Mouse (Mus musculus): ENCODE results near the gene Dusp8. TPM values are rescaled to one million over a fixed set of nuclear protein-coding genes. Genes with fewer than 3 reads are reported as not detected.
"Not testable (repeated sequence)": the region's sequence is repeated elsewhere in the genome, so short reads cannot be mapped to it uniquely, and the experiment has no call there.

Dusp8 gene
- total RNA-seq (2021) = 10 to 100 TPM; 16.8 to 46.3 TPM
- long read RNA-seq, experiment 1, full-length matches to known transcripts = 6 of 19 reads
- long read RNA-seq, experiment 1, partial matches to known transcripts = 1 of 19 reads
- long read RNA-seq, experiment 1, other reads (novel, unspliced or antisense) = 12 of 19 reads
- long read RNA-seq, experiment 2, full-length matches to known transcripts = 7 of 20 reads
- long read RNA-seq, experiment 2, partial matches to known transcripts = 1 of 20 reads
- long read RNA-seq, experiment 2, other reads (novel, unspliced or antisense) = 12 of 20 reads

GRCm38 (mm10) chr7:142095183-142095931, at the start of gene Dusp8:
TSS of gene Dusp8 (minus strand) at chr7:142095843.
- peak; percentile 89 for DNase-seq

GRCm38 (mm10) chr7:142144507-142144906, 48.9 kb upstream of the Dusp8 start, which contains the start of gene Gm45337:
TSS of gene Gm45337 (minus strand) at chr7:142144607.
- no peak for DNase-seq

GRCm38 (mm10) chr7:142143506-142144010, 47.9 kb upstream of the Dusp8 start:
- not testable (repeated sequence) for DNase-seq

- no peak for DNase-seq
Observed at GRCm38 (mm10) chr7:142140696-142141095, 45.1 kb upstream of the Dusp8 start.

GRCm38 (mm10) chr7:142135934-142136333, 40.3 kb upstream of the Dusp8 start, which contains the start of gene Gm39115:
TSS of gene Gm39115 (minus strand) at chr7:142136034.
- not testable (repeated sequence) for DNase-seq

- no peak for DNase-seq
Observed at GRCm38 (mm10) chr7:142134206-142134995, 38.8 kb upstream of the Dusp8 start.

- DNase-seq = no peak
Observed at GRCm38 (mm10) chr7:142128843-142129242, 33.2 kb upstream of the Dusp8 start.

- not testable (repeated sequence) for DNase-seq
Observed at GRCm38 (mm10) chr7:142120629-142121028, 25.0 kb upstream of the Dusp8 start, which contains the start of gene Gm45618. TSS of gene Gm45618 (minus strand) at chr7:142120729.

GRCm38 (mm10) chr7:142119632-142120031, 24.0 kb upstream of the Dusp8 start:
- no peak for DNase-seq

- no peak for DNase-seq
Observed at GRCm38 (mm10) chr7:142104747-142105146, 9.1 kb upstream of the Dusp8 start.

GRCm38 (mm10) chr7:142097776-142098175, 2.1 kb upstream of the Dusp8 start:
- peak; percentile 70 for DNase-seq

GRCm38 (mm10) chr7:142096701-142097100, 1.1 kb upstream of the Dusp8 start:
- DNase-seq = no peak

- DNase-seq = no peak
Observed at GRCm38 (mm10) chr7:142094301-142095143, 1.1 kb downstream of the Dusp8 start.

GRCm38 (mm10) chr7:142093696-142094240, 1.9 kb downstream of the Dusp8 start:
- no peak for DNase-seq

- DNase-seq = no peak
Observed at GRCm38 (mm10) chr7:142092991-142093390, 2.7 kb downstream of the Dusp8 start.

GRCm38 (mm10) chr7:142091848-142092247, 3.8 kb downstream of the Dusp8 start:
- no peak for DNase-seq

GRCm38 (mm10) chr7:142089648-142090447, 5.8 kb downstream of the Dusp8 start:
- no peak for DNase-seq

GRCm38 (mm10) chr7:142088886-142089285, 6.8 kb downstream of the Dusp8 start:
- DNase-seq = no peak

- DNase-seq = no peak
Observed at GRCm38 (mm10) chr7:142087069-142087652, 8.5 kb downstream of the Dusp8 start.
